Mouse (Mus musculus) heart, embryonic 10.5 days (tissue): Measurements from ENCODE around the gene Ctrl. TPM values are rescaled to one million over a fixed set of nuclear protein-coding genes. Genes with fewer than 3 reads are reported as not detected.

Source experiments
- DNase-seq: peaks from one replicate; pipeline ENCODE4 v3.0.0-alpha.2; 2017; ENCODE audit warnings: low spot score
- H3K27ac ChIP-seq: fragments of 300-500 bp; sonication (generic); 2 replicates; pipeline ENCODE4 v1.5.1; 2016; ENCODE audit warnings: mild to moderate bottlenecking
- H3K27me3 ChIP-seq: fragments of 300-500 bp; sonication (generic); 2 replicates; pipeline ENCODE4 v1.6.1; 2016; ENCODE audit warnings: mild to moderate bottlenecking; ENCODE audit not compliant: poor library complexity, insufficient read depth, severe bottlenecking
- H3K36me3 ChIP-seq: fragments of 300-500 bp; sonication (generic); 2 replicates; pipeline ENCODE4 v1.6.1; 2016; ENCODE audit warnings: mild to moderate bottlenecking, moderate library complexity
- H3K4me1 ChIP-seq: fragments of 300-500 bp; sonication (generic); 2 replicates; pipeline ENCODE4 v1.6.1; 2016; ENCODE audit warnings: mild to moderate bottlenecking
- H3K4me3 ChIP-seq: fragments of 300-500 bp; sonication (generic); 2 replicates; pipeline ENCODE4 v1.5.1; 2016; ENCODE audit warnings: mild to moderate bottlenecking, moderate library complexity
- H3K9me3 ChIP-seq: fragments of 300-500 bp; sonication (generic); 2 replicates; pipeline ENCODE4 v1.6.1; 2016; ENCODE audit warnings: mild to moderate bottlenecking, moderate library complexity
- WGBS: fragments of 180-500 bp; shearing (Covaris S2); methylation state at CpG from one replicate; pipeline ENCODE4 v1.1.7; 2016; 5-methylcytosine and 5-hydroxymethylcytosine counted together
- microRNA-seq: library from miRNA; unstranded; fragments of <30 nt; microRNA quantifications from one replicate; pipeline ENCODE4, GENCODE M21; 2017
- polyA plus RNA-seq: library from polyadenylated mRNA; unstranded; fragments of >200 nt; fragmentation: Nextera tagmentation; extraction: Ambion mirVana; gene quantifications from 2 replicates; pipeline ENCODE4 v1.2.1, GENCODE M21; 2016

Ctrl gene
- polyA plus RNA-seq, 1 experiment from 2014 or later: 2.6 TPM

- no peak for DNase-seq
- H3K27ac ChIP-seq: no peak overlapping the region
Measured at GRCm38 (mm10) chr8:105890870-105891269, 42.8 kb downstream of the Ctrl start.

GRCm38 (mm10) chr8:105889756-105890465 lies 43.8 kb downstream of the Ctrl start:
- no peak overlapping the region for H3K27ac ChIP-seq
- WGBS: 91% methylated on average over 12 of the region's 12 CpGs
- H3K36me3 ChIP-seq: peaks cover 85% of the 10 kb centered on the region
- DNase-seq: no peak
- no peaks in the 10 kb centered on the region for H3K9me3 ChIP-seq
- H3K4me1 ChIP-seq: peaks cover 11% of the 10 kb centered on the region; the same call in 1 of the 2 replicates
- H3K27me3 ChIP-seq: no peaks in the 10 kb centered on the region
- H3K4me3 ChIP-seq: no peak overlapping the region

More at GRCm38 (mm10) chr8:105890870-105891269, 42.8 kb downstream of the Ctrl start:
- 93% methylated on average over 6 of the region's 6 CpGs for WGBS
- H3K27me3 ChIP-seq: no peaks in the 10 kb centered on the region
- no peaks in the 10 kb centered on the region for H3K9me3 ChIP-seq
- H3K4me1 ChIP-seq: peaks cover 11% of the 10 kb centered on the region; the same call in 1 of the 2 replicates
- no peak overlapping the region for H3K4me3 ChIP-seq
- peaks cover 78% of the 10 kb centered on the region for H3K36me3 ChIP-seq

Small RNA genes lying within 50 kb of the gene (microRNA-seq; reads per million reads assigned to microRNA genes)
- gene Mir7074: not detected

Other genes starting within 250 kb of the Ctrl start
- gene Carmil2, start 247.6 kb downstream of the Ctrl start, polyA plus RNA-seq: 0.31 and 0.63 TPM in 2 replicates
- 46.6 and 52.9 TPM in 2 replicates for gene Acd, start 232.8 kb downstream of the Ctrl start, polyA plus RNA-seq
- 12.8 and 14.1 TPM in 2 replicates for gene Pard6a, start 232.7 kb downstream of the Ctrl start, polyA plus RNA-seq
- not detected in 2 replicates for gene 4933405L10Rik, start 226.2 kb downstream of the Ctrl start, polyA plus RNA-seq
- 18.7 and 28.8 TPM in 2 replicates for gene Enkd1, start 225.7 kb downstream of the Ctrl start, polyA plus RNA-seq
- 13.1 and 18.2 TPM in 2 replicates for gene Gfod2, start 175.2 kb downstream of the Ctrl start, polyA plus RNA-seq
- 8.6 and 10.4 TPM in 2 replicates for gene Ranbp10, start 106.5 kb downstream of the Ctrl start, polyA plus RNA-seq
- 0.06 TPM in 2 replicates for gene Tsnaxip1, start 106.1 kb downstream of the Ctrl start, polyA plus RNA-seq
- 46.5 and 55.2 TPM in 2 replicates for gene Cenpt, start 80.6 kb downstream of the Ctrl start, polyA plus RNA-seq
- 61.6 and 74.0 TPM in 2 replicates for gene Thap11, start 78.7 kb downstream of the Ctrl start, polyA plus RNA-seq
- gene Nutf2, start 73.3 kb downstream of the Ctrl start, polyA plus RNA-seq: 274 and 314 TPM in 2 replicates
- 50.2 and 52.6 TPM in 2 replicates for gene Edc4, start 53.0 kb downstream of the Ctrl start, polyA plus RNA-seq
- gene Nrn1l, start 40.3 kb downstream of the Ctrl start, polyA plus RNA-seq: 0.43 and 0.46 TPM in 2 replicates
- 30.3 and 30.4 TPM in 2 replicates for gene Pskh1, start 33.4 kb downstream of the Ctrl start, polyA plus RNA-seq
- 70.7 and 75.4 TPM in 2 replicates for gene Psmb10, start 4.6 kb upstream of the Ctrl start, polyA plus RNA-seq
- 1.7 and 7.9 TPM in 2 replicates for gene Lcat, start 9.5 kb upstream of the Ctrl start, polyA plus RNA-seq
- gene Slc12a4, start 32.2 kb upstream of the Ctrl start, polyA plus RNA-seq: 45.1 and 56.1 TPM in 2 replicates
- gene Dpep3, start 45.6 kb upstream of the Ctrl start, polyA plus RNA-seq: not detected in 2 replicates
- gene Dus2, start 57.5 kb upstream of the Ctrl start, polyA plus RNA-seq: 19.7 and 19.8 TPM in 2 replicates
- 0.31 TPM in 1 of 2 replicates, not detected in the other for gene Dpep2nb, start 72.1 kb upstream of the Ctrl start, polyA plus RNA-seq
- gene Ddx28, start 78.0 kb upstream of the Ctrl start, polyA plus RNA-seq: 16.1 and 18.7 TPM in 2 replicates
- 4.9 and 6.5 TPM in 2 replicates for gene Nfatc3, start 125.0 kb upstream of the Ctrl start, polyA plus RNA-seq
- gene Esrp2, start 203.1 kb upstream of the Ctrl start, polyA plus RNA-seq: 2.4 and 5.4 TPM in 2 replicates
- 10.6 and 13.6 TPM in 2 replicates for gene Pla2g15, start 216.5 kb upstream of the Ctrl start, polyA plus RNA-seq
- 47.3 and 67.8 TPM in 2 replicates for gene Slc7a6, start 235.0 kb upstream of the Ctrl start, polyA plus RNA-seq